Mouse (Mus musculus): ENCODE results near the gene Zfp59. TPM values are rescaled to one million over a fixed set of nuclear protein-coding genes. Genes with fewer than 3 reads are reported as not detected.

Gene Zfp59
- 2.7 and 3.0 TPM in 2 replicates for polyA plus RNA-seq (2015; fragmentation: Nextera tagmentation; extraction: Ambion mirVana)

DNA sequence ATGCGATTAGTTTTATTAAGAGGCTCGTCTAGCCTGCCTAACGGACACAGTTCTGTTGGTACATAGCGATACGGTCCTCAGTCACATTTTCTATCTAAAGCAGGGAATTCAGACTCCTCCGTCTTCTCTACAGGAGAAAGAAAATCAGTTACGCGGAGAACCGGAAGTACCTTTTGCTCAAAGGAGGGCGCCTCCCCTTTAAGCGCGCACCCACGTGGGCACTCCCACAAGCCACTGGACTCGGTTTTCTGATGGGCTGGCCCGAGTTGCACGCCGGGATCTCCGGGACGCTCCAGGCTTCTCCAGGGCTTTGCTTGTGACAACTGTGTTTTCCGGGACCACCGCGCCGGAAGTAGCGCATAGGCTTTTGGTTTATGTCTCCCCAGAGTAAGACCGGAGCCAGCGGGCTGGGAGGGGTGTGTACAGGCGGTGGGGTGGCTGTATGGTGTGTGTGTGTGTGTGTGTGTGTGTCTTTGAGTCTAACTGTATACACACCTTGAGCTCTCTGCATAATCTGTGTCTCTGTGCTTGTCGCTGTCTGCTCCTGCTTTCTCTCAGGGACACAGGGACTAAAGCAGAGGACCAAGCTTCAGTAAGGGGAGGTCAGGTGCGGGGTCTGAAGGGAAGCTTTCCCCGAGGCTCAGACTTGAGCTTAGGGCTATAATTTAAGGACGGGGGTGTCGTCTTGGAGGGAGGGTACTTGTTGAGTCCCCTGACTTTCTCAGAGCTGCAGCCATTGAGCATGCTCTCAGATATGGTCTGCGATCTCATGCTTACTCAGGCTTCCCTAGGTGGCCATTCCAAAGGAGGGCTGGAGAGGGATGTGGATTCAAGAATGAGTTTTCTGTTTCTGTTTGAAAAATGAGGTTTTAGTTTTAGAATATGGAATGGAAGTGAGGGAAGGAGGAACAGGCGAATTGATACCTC lies at the start of gene Zfp59:
Zfp59 (plus strand) TSS at position 285 of the 927 bp plus-strand sequence.

DNA sequence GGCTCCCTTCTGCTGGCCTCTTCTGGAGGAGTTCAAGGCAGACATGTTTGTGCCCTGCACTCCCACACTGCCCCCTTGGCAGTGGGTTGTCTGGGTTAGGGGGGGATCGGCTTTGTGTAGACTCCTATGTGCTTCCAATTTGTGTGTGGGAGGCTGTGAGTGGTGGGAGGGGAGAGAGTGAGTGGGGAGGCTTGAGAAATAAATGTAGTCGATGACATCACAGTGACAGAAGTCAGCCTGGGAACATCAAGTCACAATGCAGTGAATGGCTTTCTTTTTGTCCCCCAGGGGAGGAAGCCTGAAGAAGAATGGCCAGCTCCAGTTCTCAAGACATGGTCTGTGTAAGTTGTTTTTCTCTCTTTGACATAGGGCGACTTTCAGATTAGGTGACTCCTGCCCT lies 31.5 kb upstream of the Zfp59 start, which contains the start of gene Zfp626:
Zfp626 (plus strand) TSS at position 301 of the 400 bp plus-strand sequence.

DNA sequence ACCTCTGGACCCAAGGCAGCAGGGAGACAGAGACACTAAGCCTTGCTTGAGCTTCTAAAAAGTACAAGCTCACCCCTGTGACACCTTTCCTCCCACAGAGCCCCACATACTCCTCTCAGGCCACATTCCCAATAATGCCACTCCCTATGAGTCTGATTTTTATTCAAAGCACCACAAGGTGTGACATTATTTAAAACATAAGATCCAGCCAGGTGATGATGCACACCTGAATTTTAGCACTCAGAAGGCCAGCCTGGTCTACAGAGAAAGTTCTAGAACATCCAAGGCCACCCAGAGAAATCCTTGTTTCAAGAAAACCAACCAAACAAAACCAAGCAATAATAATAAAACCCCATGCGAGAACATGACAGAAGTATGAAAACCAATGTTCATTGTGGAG lies 18.8 kb downstream of the Zfp59 start, which contains the start of gene Zfp607a:
Zfp607a (plus strand) TSS at position 301 of the 400 bp plus-strand sequence.

Other genes with a start within 250 kb of the Zfp59 start
- gene Akt2, start 247.1 kb upstream of the Zfp59 start, polyA plus RNA-seq (2015; fragmentation: Nextera tagmentation; extraction: Ambion mirVana), result 53.6 and 57.1 TPM in 2 replicates
- 0.19 TPM in 1 of 2 replicates, not detected in the other for gene Ttc9b, start 184.7 kb upstream of the Zfp59 start, polyA plus RNA-seq (2015; fragmentation: Nextera tagmentation; extraction: Ambion mirVana)
- gene Map3k10, start 164.0 kb upstream of the Zfp59 start, polyA plus RNA-seq (2015; fragmentation: Nextera tagmentation; extraction: Ambion mirVana), result 5.2 and 6.4 TPM in 2 replicates
- 2.1 and 3.1 TPM in 2 replicates for gene Zfp607b, start 149.3 kb upstream of the Zfp59 start, polyA plus RNA-seq (2015; fragmentation: Nextera tagmentation; extraction: Ambion mirVana)
- gene Zfp60, start 107.2 kb upstream of the Zfp59 start, polyA plus RNA-seq (2015; fragmentation: Nextera tagmentation; extraction: Ambion mirVana), result 7.8 and 9.7 TPM in 2 replicates
- 1.4 and 1.6 TPM in 2 replicates for gene Zfp626, start 31.4 kb upstream of the Zfp59 start, polyA plus RNA-seq (2015; fragmentation: Nextera tagmentation; extraction: Ambion mirVana)
- gene Zfp607a, start 18.9 kb downstream of the Zfp59 start, polyA plus RNA-seq (2015; fragmentation: Nextera tagmentation; extraction: Ambion mirVana), result 1.4 and 1.6 TPM in 2 replicates
- gene Zfp974, start 90.9 kb downstream of the Zfp59 start, polyA plus RNA-seq (2015; fragmentation: Nextera tagmentation; extraction: Ambion mirVana), result 3.7 and 4.6 TPM in 2 replicates
- gene Zfp780b, start 140.6 kb downstream of the Zfp59 start, polyA plus RNA-seq (2015; fragmentation: Nextera tagmentation; extraction: Ambion mirVana), result 8.2 and 8.4 TPM in 2 replicates
- gene Zfp850, start 175.5 kb downstream of the Zfp59 start, polyA plus RNA-seq (2015; fragmentation: Nextera tagmentation; extraction: Ambion mirVana), result 1.2 TPM in 2 replicates
- 189 TPM in 2 replicates for gene Psmc4, start 211.5 kb downstream of the Zfp59 start, polyA plus RNA-seq (2015; fragmentation: Nextera tagmentation; extraction: Ambion mirVana)
- 0.45 and 0.64 TPM in 2 replicates for gene Fcgbp, start 232.6 kb downstream of the Zfp59 start, polyA plus RNA-seq (2015; fragmentation: Nextera tagmentation; extraction: Ambion mirVana)